Mouse (Mus musculus) thymus, postnatal 25 days (tissue): ENCODE results near the gene Ppm1g.

Source experiments
- DNase-seq: peaks from one replicate; pipeline ENCODE4 v3.0.0; 2022

The Ppm1g gene

GRCm38 (mm10) chr5:31192045-31192938, 28.2 kb downstream of the Ppm1g start:
- no peak for DNase-seq

- no peak for DNase-seq
Observed at GRCm38 (mm10) chr5:31190201-31190600, 30.3 kb downstream of the Ppm1g start.

GRCm38 (mm10) chr5:31188223-31188840, 32.2 kb downstream of the Ppm1g start:
- no peak for DNase-seq

GRCm38 (mm10) chr5:31183678-31184077, 36.8 kb downstream of the Ppm1g start:
- no peak for DNase-seq

GRCm38 (mm10) chr5:31181183-31181770, 39.2 kb downstream of the Ppm1g start:
- no peak for DNase-seq

- peak; percentile 94 for DNase-seq
Observed at GRCm38 (mm10) chr5:31179766-31180630, 40.5 kb downstream of the Ppm1g start, which contains the start of the genes Gm29609 and Gtf3c2. TSS of gene Gm29609 (minus strand) at chr5:31179911. TSS of gene Gtf3c2 (minus strand) at chr5:31180144.

GRCm38 (mm10) chr5:31179301-31179765, 41.2 kb downstream of the Ppm1g start:
- DNase-seq = no peak

GRCm38 (mm10) chr5:31168630-31169029, 51.9 kb downstream of the Ppm1g start:
- no peak for DNase-seq

- DNase-seq = no peak
Observed at GRCm38 (mm10) chr5:31164878-31165277, 55.6 kb downstream of the Ppm1g start.

- DNase-seq = no peak
Observed at GRCm38 (mm10) chr5:31162462-31162861, 58.0 kb downstream of the Ppm1g start.

GRCm38 (mm10) chr5:31154152-31154553, 66.3 kb downstream of the Ppm1g start, which contains the start of gene Mpv17:
TSS of gene Mpv17 (minus strand) at chr5:31154251.
- DNase-seq = peak; percentile 76

- no peak for DNase-seq
Observed at GRCm38 (mm10) chr5:31153516-31154151, 66.9 kb downstream of the Ppm1g start.
